Mouse (Mus musculus) E14TG2a.4 (cell line): Measurements from ENCODE around the gene Mplkip.

Experiments used
- H3K27me3 ChIP-seq: 2 replicates; pipeline ENCODE4 v1.6.1; 2014; ENCODE audit warnings: low read length, control low read depth; ENCODE audit not compliant: insufficient read depth
- H3K36me3 ChIP-seq: 2 replicates; pipeline ENCODE4 v1.6.1; 2014; ENCODE audit warnings: low read length, control low read depth; ENCODE audit not compliant: insufficient read depth
- H3K4me1 ChIP-seq: replicated peaks from 2 replicates; pipeline ENCODE4 v1.6.1; 2014; ENCODE audit warnings: low read depth, low read length, control low read depth
- H3K4me3 ChIP-seq: replicated peaks from 2 replicates; pipeline ENCODE4 v1.5.1; 2014; ENCODE audit warnings: mild to moderate bottlenecking, low read length
- H3K9me3 ChIP-seq: 2 replicates; pipeline ENCODE4 v1.6.1; 2014; ENCODE audit warnings: low read length, control low read depth
- CTCF ChIP-seq: conservative IDR thresholded peaks from 2 replicates; pipeline ENCODE4 v1.5.1; 2014; ENCODE audit warnings: low read length
- NANOG ChIP-seq: IDR thresholded peaks from 2 replicates; pipeline ENCODE4 v1.6.1; 2014; ENCODE audit warnings: borderline replicate concordance, low read length, mixed read lengths
- POU5F1 ChIP-seq: IDR thresholded peaks from 2 replicates; pipeline ENCODE4 v1.6.1; 2014; ENCODE audit warnings: low read length, borderline replicate concordance

Gene Mplkip

DNA sequence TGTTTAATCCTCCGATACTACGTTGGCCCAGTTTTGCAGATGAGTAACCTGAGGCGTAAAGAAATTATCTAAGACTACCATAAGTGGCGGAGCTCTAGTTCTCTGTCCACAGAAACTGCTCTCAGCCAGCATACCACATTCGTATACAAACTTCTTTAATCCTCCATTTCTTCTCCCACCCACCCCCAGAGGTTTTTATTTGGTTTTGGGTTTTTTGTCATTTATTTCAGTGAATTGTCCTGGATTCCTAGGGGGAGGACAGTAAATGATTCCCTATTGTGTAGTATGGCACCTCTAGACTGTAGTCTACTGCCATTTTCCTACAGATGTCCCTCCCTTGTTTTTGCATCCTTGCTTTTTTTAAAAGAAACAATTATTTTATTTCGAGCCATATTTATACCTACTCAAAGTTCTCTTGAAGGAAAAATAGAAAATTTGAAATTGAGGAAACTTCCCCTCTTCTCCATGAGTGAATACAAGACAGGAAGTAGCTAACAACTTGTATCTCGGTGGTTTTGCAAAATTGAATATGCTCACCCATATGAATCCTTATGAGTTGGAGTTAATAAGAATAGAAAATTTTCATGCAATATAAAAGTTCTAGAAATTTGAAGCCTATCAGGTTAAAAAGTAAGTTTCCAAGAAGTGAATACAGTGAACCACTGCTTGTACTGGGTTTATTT is 1.0 kb downstream of the Mplkip start:
- TF ChIP-seq CTCF = no peak
- TF ChIP-seq NANOG = no peak
- no peak for TF ChIP-seq POU5F1
- Histone ChIP-seq H3K4me3 (peak overlapping the region; percentile 94), H3K27me3 (no peaks in the 10 kb centered on the region), H3K9me3 (no peaks in the 10 kb centered on the region), H3K36me3 (peaks cover 13% of the 10 kb centered on the region), H3K4me1 (peaks cover 53% of the 10 kb centered on the region)

DNA sequence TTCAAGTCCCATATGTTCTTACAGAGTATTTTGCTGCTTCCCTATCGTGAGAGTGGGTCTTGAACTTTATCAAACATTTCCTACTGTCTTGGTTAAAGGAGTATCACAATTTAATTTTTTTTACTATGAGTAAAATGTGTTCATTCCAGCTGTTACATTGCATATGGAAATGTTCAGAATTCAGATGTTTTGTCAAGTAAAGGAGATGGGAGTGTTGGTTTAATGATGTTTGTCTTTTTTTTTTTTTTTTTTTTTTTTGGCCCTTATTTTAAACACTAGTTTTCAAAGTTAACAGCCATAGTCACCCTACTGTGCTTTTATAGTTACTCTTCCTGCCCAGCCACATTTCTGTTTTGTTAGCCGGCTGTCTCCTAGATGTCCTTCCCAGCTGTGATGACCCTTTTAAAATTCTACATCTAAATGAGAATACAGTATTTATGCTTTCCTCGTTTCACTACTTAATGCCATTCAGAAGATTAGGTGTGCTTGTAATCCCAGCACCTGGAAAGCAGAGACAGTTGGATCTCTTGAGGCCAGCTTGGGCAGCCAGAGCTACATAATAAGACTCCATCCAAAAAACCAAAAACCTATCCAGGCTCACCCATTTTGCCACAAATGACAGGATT is 5.2 kb downstream of the Mplkip start:
- peaks cover 34% of the 10 kb centered on the region for H3K36me3 ChIP-seq
- H3K27me3 ChIP-seq = no peaks in the 10 kb centered on the region
- H3K4me3 ChIP-seq = peak overlapping the region; percentile 24; the same call in 1 of the 2 replicates
- no peaks in the 10 kb centered on the region for H3K9me3 ChIP-seq
- peaks cover 69% of the 10 kb centered on the region for H3K4me1 ChIP-seq
- TF ChIP-seq NANOG (peak; percentile 83), POU5F1 (0 out of 2 replicates have a peak, but pooled peaks have one; percentile 32), CTCF (no peak)

DNA sequence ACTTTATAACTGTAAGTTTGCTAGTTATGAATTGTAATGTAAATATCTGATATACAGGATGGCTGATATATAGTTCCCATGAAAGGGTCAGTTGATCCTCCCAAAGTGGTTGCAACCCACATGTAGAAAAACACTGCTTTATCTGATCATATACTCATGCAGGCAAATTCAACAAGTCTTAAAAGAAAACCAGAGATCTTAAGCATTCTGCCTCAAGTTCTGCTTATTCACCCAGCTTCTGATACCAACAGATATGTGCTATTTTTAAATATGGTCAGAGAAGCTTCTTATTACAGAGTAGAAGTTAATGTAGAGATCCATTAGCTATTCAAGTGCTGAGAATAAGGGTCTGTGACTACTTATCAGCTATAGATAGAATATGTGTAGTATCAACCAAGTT is 6.3 kb downstream of the Mplkip start:
- no peaks in the 10 kb centered on the region for H3K9me3 ChIP-seq
- no peaks in the 10 kb centered on the region for H3K27me3 ChIP-seq
- peaks cover 69% of the 10 kb centered on the region for H3K4me1 ChIP-seq
- H3K4me3 ChIP-seq = no peak overlapping the region
- TF ChIP-seq POU5F1 (no peak), CTCF (no peak), NANOG (no peak)
- peaks cover 34% of the 10 kb centered on the region for H3K36me3 ChIP-seq

DNA sequence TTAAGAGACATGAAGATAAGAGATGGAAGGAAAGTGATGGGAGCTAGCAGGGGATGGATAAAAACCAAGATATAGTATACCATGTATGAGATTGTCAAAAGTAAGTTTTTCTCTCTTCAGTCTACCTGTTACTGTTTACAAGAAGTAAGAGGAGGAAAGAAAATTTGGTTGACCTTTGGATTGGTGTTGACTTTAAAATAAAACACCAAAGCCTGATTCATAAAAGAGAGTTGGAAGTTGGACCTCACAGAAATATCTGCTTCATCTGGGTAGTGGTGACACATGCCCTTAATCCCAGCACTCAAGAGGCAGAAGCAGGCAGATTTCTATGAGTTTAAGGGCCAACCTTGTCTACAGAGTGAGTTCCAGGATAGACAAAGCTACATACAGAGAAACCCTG is 7.3 kb downstream of the Mplkip start:
- no peaks in the 10 kb centered on the region for H3K9me3 ChIP-seq
- peaks cover 62% of the 10 kb centered on the region for H3K4me1 ChIP-seq
- H3K36me3 ChIP-seq = peaks cover 30% of the 10 kb centered on the region
- H3K4me3 ChIP-seq = no peak overlapping the region
- H3K27me3 ChIP-seq = no peaks in the 10 kb centered on the region
- TF ChIP-seq CTCF = no peak
- TF ChIP-seq NANOG = no peak

DNA sequence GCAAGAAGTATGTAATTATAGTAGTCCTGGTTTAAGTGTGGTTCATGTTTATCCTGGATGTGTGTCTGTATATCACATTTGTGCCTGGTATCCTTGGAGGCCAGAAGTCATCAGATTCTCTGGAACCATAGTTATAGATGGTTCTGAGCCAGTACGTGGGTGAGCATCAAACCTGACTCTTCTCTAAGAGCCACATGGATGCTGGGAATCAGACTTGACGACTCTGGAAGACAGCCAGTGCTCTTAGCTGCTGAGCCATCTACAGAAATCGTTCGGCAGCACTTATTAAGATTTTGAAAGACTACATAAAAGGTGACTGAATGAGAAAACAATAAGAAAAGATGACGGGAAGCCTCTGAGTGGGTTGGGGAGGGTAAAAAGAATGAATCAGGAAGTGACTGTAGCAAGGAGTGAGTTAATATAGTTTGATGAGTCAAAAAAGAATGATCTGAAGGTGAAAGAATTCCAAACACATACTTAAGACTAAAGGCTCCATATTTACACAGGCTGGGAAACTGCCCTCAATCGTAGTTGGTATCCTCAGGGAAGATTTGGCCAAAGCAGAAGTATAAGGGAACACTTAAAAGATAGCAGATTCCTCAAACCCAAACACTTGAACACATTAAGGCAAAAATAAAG is 10.3 kb downstream of the Mplkip start:
- Histone ChIP-seq H3K4me1 (peaks cover 40% of the 10 kb centered on the region), H3K27me3 (no peaks in the 10 kb centered on the region), H3K4me3 (no peak overlapping the region), H3K9me3 (no peaks in the 10 kb centered on the region), H3K36me3 (peaks cover 26% of the 10 kb centered on the region)
- no peak for TF ChIP-seq NANOG

DNA sequence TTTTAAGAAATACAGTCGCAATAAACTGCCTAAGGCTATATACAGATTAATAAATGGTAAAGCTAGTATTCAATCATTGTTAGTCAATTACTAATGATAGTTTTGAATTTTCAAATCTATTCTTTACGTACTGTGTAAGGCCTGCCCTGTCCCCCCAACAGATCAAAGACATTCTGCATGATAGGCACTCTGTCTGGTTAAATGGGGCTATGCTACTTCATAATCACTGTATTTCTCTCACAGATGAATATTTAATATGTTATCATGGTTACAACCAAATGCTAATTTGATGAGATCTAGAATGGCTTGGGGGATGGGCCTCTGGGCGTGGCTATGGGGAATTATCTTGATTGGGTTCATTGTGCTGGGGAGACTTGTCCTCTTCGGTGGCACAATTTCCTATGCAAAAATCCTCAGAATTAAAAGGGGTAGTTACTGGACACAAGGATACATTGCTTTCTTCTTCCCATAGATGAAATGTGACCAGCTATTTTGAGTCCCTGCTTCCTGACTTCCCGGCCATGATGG is 13.9 kb downstream of the Mplkip start:
- Histone ChIP-seq H3K4me3 (no peak overlapping the region), H3K36me3 (peaks cover 9% of the 10 kb centered on the region; the same call in 1 of the 2 replicates), H3K9me3 (no peaks in the 10 kb centered on the region), H3K4me1 (peaks cover 7% of the 10 kb centered on the region), H3K27me3 (no peaks in the 10 kb centered on the region)
- TF ChIP-seq POU5F1 (no peak), NANOG (no peak), CTCF (no peak)

DNA sequence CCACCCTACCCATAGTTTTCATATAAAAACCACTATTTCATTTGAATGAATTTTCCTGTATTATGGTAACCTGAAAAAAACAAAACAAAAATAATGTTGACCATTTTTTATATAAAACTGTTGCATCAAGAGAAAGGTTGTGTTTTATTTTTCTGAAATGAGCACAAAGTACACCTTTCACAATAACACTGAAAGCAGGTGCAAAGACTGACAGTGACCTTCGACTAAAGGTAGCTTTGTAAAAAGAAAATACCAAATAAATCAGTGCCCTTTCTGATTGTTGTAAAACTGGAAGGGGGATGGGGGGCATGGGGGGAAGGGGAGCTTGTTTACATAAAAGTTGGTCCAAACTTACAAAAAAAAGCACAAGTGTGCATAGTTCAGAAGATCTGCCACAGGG is 22.4 kb downstream of the Mplkip start:
- Histone ChIP-seq H3K4me3 (no peak overlapping the region), H3K9me3 (no peaks in the 10 kb centered on the region), H3K27me3 (no peaks in the 10 kb centered on the region), H3K4me1 (no peaks in the 10 kb centered on the region), H3K36me3 (peaks cover 62% of the 10 kb centered on the region)
- no peak for TF ChIP-seq POU5F1
- TF ChIP-seq NANOG = no peak
- TF ChIP-seq CTCF = no peak

DNA sequence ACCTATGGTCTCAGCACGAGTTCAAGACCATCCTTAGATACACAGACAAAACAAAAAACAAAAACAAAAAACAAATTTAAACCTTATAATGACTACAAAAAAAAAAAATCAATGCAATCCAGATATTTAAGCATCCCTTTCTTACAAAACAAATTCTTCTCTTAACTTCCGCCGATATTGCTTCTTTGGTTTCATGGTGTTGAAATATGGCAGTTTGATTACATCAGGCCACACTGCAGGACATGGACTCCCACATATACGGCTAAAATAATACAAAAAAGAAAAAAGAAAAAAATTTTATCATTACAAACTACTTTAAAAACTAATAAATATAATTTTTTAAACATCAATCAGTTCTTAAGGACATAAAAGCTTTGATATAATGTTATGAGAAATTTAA is 32.9 kb downstream of the Mplkip start:
- Histone ChIP-seq H3K9me3 (no peaks in the 10 kb centered on the region), H3K36me3 (peaks cover 23% of the 10 kb centered on the region), H3K27me3 (no peaks in the 10 kb centered on the region), H3K4me3 (no peak overlapping the region), H3K4me1 (no peaks in the 10 kb centered on the region)
- TF ChIP-seq POU5F1 (no peak), NANOG (no peak), CTCF (no peak)
